Mouse (Mus musculus): ENCODE results near the gene Ctsa.
"Not testable (repeated sequence)": the region's sequence is repeated elsewhere in the genome, so short reads cannot be mapped to it uniquely, and the experiment has no call there.

Gene Ctsa

DNA sequence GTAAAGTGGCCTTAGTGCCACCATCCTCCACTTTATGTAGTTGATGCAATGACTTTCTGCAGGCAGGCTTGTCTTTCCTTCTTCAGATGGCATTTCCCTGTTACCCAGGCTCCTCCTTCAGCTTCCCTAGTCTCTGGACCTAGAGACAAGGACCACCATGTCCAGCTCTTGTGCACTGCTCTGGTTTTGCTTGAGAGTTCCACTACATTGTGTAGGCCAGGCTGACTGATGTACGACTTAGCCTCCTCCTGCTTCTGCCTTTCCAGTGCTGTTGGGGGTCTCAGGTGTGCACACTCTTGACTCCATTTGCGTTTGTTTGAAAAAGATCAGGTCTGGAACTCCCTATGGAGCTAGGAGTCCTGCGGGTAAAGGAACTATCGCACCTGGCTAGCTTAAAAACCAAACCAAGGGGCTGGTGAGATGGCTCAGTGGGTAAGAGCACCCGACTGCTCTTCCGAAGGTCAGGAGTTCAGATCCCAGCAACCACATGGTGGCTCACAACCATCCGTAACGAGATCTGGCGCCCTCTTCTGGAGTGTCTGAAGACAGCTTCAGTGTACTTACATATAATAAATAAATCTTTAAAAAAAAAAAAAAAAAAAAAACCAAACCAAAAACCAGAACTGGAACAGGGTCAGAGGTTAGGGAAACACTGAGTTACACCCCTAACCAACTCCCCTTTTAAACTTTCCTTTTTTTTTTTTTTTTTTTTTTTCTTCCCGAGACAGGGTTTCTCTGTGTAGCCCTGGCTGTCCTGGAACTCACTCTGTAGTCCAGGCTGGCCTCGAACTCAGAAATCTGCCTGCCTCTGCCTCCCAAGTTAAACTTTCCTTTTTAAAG, 44.9 kb downstream of the Ctsa start:
- not testable (repeated sequence) for DNase-seq (ENCODE audit: low spot score)

- DNase-seq (ENCODE audit: low spot score): peak; percentile 69
Observed at GRCm38 (mm10) chr2:164878509-164879227, 46.0 kb downstream of the Ctsa start.

DNA sequence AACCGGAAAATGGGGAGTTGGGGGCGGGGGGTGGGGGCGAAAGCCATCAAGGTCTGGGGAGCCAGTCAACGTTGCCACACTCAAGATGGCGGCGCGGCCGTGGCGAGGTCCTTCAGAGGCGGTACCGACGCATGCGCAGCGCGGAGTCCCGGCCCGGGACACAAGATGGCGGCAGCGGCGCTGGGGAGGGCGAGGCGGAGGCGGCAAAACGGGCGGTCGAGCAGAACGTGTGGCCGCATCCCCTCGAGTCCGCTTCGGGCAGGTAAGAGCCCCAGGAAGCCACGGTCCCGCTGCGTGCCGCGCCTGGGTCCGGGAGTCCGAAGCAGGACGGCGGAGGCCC, 46.5 kb downstream of the Ctsa start, which contains the start of gene Pcif1:
Pcif1 (plus strand) TSS at position 77 of the 340 bp plus-strand sequence.
- peak; percentile 97 for DNase-seq (ENCODE audit: low spot score)

DNA sequence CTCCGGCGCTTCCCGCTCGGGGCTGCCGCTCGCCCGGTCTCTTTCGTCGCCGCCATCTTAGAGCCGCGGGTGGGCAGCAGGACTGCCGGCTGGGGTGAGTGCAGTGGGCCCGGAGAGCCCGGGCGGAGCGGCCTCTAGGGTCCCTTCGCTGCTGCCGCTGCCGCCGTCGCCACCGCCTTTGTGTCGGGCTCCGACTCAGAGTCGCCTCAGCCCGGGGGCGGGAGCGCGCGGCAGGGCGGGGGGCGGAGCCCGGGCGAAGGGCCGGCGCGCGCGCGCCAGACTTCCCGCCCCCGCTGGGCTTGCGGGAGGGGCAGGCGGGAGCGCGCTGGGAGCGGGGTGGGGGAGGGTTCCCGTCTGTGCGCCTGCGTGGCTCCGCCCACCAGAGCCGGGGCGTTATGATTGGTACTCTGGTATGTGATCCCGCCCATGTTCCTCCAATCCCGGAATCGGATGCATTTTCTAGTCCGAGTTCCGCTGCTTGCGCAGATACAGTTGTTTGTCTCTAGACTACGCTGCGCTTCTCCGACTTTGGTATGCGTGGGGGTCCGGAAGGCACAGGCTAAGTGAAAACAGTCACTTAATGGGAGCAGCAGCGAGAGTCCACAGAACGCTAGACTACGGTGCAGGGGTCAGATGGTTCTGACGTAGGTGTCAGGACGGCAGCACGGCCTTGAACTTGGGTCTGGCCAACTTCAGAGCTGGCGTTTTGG, 47.0 kb downstream of the Ctsa start:
- DNase-seq (ENCODE audit: low spot score): peak; percentile 97

DNA sequence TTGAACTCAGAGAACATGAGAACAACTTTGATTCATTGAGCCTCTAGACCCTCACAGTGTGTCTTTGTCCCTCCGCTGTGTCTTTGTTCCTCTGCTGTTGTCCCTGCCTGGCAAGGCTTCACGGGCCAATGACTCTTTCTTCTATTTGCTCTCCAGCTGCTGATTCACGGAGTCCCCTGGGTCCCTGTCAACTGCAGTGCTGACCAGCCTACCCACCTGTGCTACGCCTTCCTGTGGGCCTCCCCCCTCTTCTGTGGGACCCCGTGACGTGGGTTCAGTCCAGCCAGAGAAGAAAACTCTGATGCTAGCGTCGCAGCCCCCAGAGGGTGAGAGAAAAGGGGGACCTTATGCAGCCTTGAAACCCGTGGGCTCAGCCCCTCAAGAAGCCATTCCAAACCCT, 49.9 kb downstream of the Ctsa start:
- no peak for DNase-seq (ENCODE audit: low spot score)

DNA sequence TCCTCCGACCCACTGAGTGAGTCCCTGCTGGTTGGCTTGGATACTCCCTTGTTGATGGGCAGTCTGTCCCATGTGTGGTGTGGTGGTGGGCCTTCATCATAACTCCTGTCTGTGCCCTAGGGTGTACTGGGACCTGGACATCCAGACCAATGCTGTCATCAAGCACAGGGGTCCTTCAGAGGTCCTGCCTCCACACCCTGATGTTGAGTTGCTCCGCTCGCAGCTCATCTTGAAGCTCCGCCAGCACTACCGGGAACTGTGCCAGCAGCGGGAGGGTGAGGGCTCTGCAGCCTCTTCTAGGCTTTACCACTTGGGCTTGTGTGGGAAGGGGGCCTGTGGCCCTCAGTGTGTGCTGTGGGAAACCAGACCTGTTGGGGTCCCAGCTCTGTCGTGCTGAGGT, 53.1 kb downstream of the Ctsa start:
- DNase-seq (ENCODE audit: low spot score): peak; percentile 89

GRCm38 (mm10) chr2:164886617-164887016, 53.9 kb downstream of the Ctsa start:
- DNase-seq (ENCODE audit: low spot score): no peak

DNA sequence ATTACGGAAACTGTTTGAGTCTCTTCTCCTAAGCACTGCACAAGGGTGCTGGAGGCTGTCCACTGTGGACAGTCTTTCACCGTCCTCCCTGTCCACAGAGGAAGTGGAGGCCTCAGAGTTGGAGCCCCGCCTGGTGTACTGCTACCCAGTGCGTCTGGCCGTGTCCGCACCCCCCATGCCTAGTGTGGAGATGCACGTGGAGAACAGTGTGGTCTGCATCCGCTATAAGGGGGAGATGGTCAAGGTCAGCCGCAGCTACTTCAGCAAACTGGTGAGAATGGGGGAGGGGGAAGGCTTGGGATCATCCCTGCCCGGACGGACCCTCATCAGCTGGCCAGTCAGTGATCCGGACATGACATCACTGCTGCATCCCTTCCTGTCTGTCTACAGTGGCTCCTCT, 56.3 kb downstream of the Ctsa start:
- DNase-seq (ENCODE audit: low spot score): no peak

- no peak for DNase-seq (ENCODE audit: low spot score)
Observed at GRCm38 (mm10) chr2:164889960-164890359, 57.3 kb downstream of the Ctsa start.

Measured in testis, postnatal 10 days (tissue).